Mouse (Mus musculus): ENCODE data around the gene Lrrc19.

DNA sequence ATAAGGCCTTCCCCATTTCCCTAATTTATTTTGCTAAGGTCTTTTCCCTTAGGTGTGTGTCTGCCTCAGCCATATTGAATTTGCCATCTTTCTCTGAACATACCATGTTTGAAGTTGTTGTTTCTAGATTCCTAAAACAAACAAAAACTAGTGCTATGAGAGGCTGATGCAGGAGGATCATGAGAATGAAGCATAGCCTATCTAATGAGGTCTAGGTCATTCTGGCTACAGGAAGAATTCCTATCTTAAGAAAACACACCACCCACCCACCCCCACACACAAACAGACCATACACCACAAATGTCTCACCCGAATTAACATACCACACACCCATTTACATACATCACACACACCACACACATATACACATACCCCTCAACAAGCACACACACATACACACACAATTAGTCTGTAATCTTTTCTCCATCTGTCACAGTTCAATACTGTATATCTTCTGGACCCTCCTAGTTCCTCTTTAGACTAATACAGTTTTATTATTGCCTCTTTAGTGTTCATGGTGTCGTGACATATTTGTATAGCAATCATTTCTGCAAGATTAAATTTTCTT, 45.4 kb downstream of the Lrrc19 start:
- TF ChIP-seq CTCF (conservative IDR thresholded peaks at IDR 0.05; ENCODE audit: low read length) (no peak), NANOG (IDR thresholded peaks at IDR 0.05; ENCODE audit: borderline replicate concordance, low read length) (no peak)

All from E14TG2a.4 (cell line).